Mouse (Mus musculus) neural tube, embryonic 15.5 days (tissue): ENCODE measurements around the gene Atp2c2. TPM values are rescaled to one million over a fixed set of nuclear protein-coding genes. Genes with fewer than 3 reads are reported as not detected.

Source experiments
- polyA plus RNA-seq: library from polyadenylated mRNA; unstranded; fragments of >200 nt; fragmentation: Nextera tagmentation; extraction: Ambion mirVana; gene quantifications from 2 replicates; pipeline ENCODE4 v1.2.1, GENCODE M21; 2015

Atp2c2 gene
- polyA plus RNA-seq, 1 experiment from 2014 or later = 0.36 TPM

Other genes with a start within 250 kb of the Atp2c2 start
- not detected in 2 replicates for gene Slc38a8, start 198.3 kb upstream of the Atp2c2 start, polyA plus RNA-seq
- 48.5 and 62.4 TPM in 2 replicates for gene Mbtps1, start 141.3 kb upstream of the Atp2c2 start, polyA plus RNA-seq
- gene Hsdl1, start 124.8 kb upstream of the Atp2c2 start, polyA plus RNA-seq = 129 and 137 TPM in 2 replicates
- gene Dnaaf1, start 124.8 kb upstream of the Atp2c2 start, polyA plus RNA-seq = 0.20 and 0.45 TPM in 2 replicates
- 11.8 and 15.0 TPM in 2 replicates for gene Taf1c, start 94.8 kb upstream of the Atp2c2 start, polyA plus RNA-seq
- gene Adad2, start 87.3 kb upstream of the Atp2c2 start, polyA plus RNA-seq = 0.10 and 0.11 TPM in 2 replicates
- 0.09 and 0.14 TPM in 2 replicates for gene Kcng4, start 64.3 kb upstream of the Atp2c2 start, polyA plus RNA-seq
- gene Wfdc1, start 33.6 kb upstream of the Atp2c2 start, polyA plus RNA-seq = 5.9 and 6.2 TPM in 2 replicates
- gene Tldc1, start 78.4 kb downstream of the Atp2c2 start, polyA plus RNA-seq = 10.0 and 12.0 TPM in 2 replicates
- gene Cotl1, start 140.5 kb downstream of the Atp2c2 start, polyA plus RNA-seq = 104 and 158 TPM in 2 replicates
- gene Klhl36, start 162.3 kb downstream of the Atp2c2 start, polyA plus RNA-seq = 16.5 and 17.4 TPM in 2 replicates
- gene Usp10, start 210.4 kb downstream of the Atp2c2 start, polyA plus RNA-seq = 121 and 127 TPM in 2 replicates
- gene Gm20388, start 210.8 kb downstream of the Atp2c2 start, polyA plus RNA-seq = 3.5 TPM in 1 of 2 replicates, not detected in the other